Mouse (Mus musculus) MEL (cell line): ENCODE measurements around the gene Ldb1. TPM values are rescaled to one million over a fixed set of nuclear protein-coding genes. Genes with fewer than 3 reads are reported as not detected.

ENCODE experiments used
- DNase-seq: peaks from one replicate; pipeline ENCODE4 v3.0.0; 2011; ENCODE audit warnings: low read depth, low spot score
- H3K27ac ChIP-seq: 2 replicates; pipeline ENCODE4 v1.5.1; 2012; ENCODE audit warnings: low read depth, mild to moderate bottlenecking, control low read depth, low read length, moderate library complexity; ENCODE audit not compliant: control insufficient read depth
- H3K27me3 ChIP-seq, 2 experiments: fragments of 150-350 bp in 1 of 2; sonication (generic) in 1 of 2; 2 replicates each; pipeline ENCODE4 v1.6.1; 2012; ENCODE audit warnings: low read length in 2 of 2, mild to moderate bottlenecking in 2 of 2, improper control_type of control experiment in 1 of 2, moderate library complexity in 1 of 2; ENCODE audit not compliant: insufficient read depth in 2 of 2, control insufficient read depth in 1 of 2
- H3K36me3 ChIP-seq, 2 experiments: 2 replicates each; pipeline ENCODE4 v1.6.1; 2012 to 2014; ENCODE audit warnings: low read length in 2 of 2, improper control_type of control experiment in 1 of 2, inconsistent platforms in 1 of 2, mild to moderate bottlenecking in 1 of 2; ENCODE audit not compliant: insufficient read depth in 2 of 2, control insufficient read depth in 1 of 2
- H3K4me1 ChIP-seq, 2 experiments: fragments of 150-350 bp in 1 of 2; sonication (generic) in 1 of 2; 2 replicates each; pipeline ENCODE4 v1.6.1; 2012; ENCODE audit warnings: low read length in 2 of 2, improper control_type of control experiment in 1 of 2, mild to moderate bottlenecking in 1 of 2; ENCODE audit not compliant: insufficient read depth in 2 of 2, control insufficient read depth in 1 of 2
- H3K4me3 ChIP-seq, 2 experiments: fragments of 150-350 bp in 1 of 2; sonication (generic) in 1 of 2; 2 replicates each; pipeline ENCODE4 v1.5.1; 2012; ENCODE audit warnings: low read depth in 2 of 2, low read length in 2 of 2, mild to moderate bottlenecking in 2 of 2, moderate library complexity in 2 of 2, control low read depth in 1 of 2, improper control_type of control experiment in 1 of 2; ENCODE audit not compliant: control insufficient read depth in 1 of 2, insufficient read depth in 1 of 2
- H3K79me2 ChIP-seq: 2 replicates; pipeline ENCODE4 v1.6.1; 2012; ENCODE audit warnings: mild to moderate bottlenecking, low read length, moderate library complexity; ENCODE audit not compliant: control insufficient read depth, poor library complexity, insufficient read depth
- H3K9ac ChIP-seq: 2 replicates; pipeline ENCODE4 v1.6.1; 2012; ENCODE audit warnings: low read depth, mild to moderate bottlenecking, control low read depth, low read length, moderate library complexity; ENCODE audit not compliant: control insufficient read depth, poor library complexity, severe bottlenecking
- H3K9me3 ChIP-seq: fragments of 150-350 bp; sonication (generic); replicated peaks from 2 replicates; pipeline ENCODE4 v1.6.1; 2012; ENCODE audit warnings: mild to moderate bottlenecking, low read length, improper control_type of control experiment, moderate library complexity; ENCODE audit not compliant: insufficient read depth
- BHLHE40 ChIP-seq: IDR thresholded peaks from 2 replicates; pipeline ENCODE4 v1.6.1; 2012; ENCODE audit warnings: low read depth, mild to moderate bottlenecking, inconsistent platforms, low read length, improper control_type of control experiment, borderline replicate concordance
- CHD1 ChIP-seq: IDR thresholded peaks from 2 replicates; pipeline ENCODE4 v1.6.1; 2012; ENCODE audit warnings: low read depth, mild to moderate bottlenecking, inconsistent platforms, low read length, improper control_type of control experiment
- CTCF ChIP-seq, 3 experiments: IDR thresholded peaks in 2 of 3; conservative IDR thresholded peaks in 1 of 3; 2 replicates each; pipeline ENCODE4 v1.5.1; 2011 to 2012; ENCODE audit warnings: low read length in 3 of 3, low read depth in 2 of 3, mild to moderate bottlenecking in 2 of 3, improper control_type of control experiment in 1 of 3, inconsistent platforms in 1 of 3, mixed read lengths in 1 of 3, moderate library complexity in 1 of 3; ENCODE audit not compliant: control insufficient read depth in 1 of 3, insufficient read depth in 1 of 3, poor library complexity in 1 of 3, severe bottlenecking in 1 of 3
- E2F4 ChIP-seq: IDR thresholded peaks from 2 replicates; pipeline ENCODE4 v1.6.1; 2011; ENCODE audit warnings: low read depth, low read length, improper control_type of control experiment, borderline replicate concordance
- ELF1 ChIP-seq: IDR thresholded peaks from 2 replicates; pipeline ENCODE4 v1.6.1; 2014; ENCODE audit warnings: low read depth, mild to moderate bottlenecking, inconsistent platforms, low read length, improper control_type of control experiment, moderate library complexity
- GABPA ChIP-seq: IDR thresholded peaks from 2 replicates; pipeline ENCODE4 v1.6.1; 2012; ENCODE audit warnings: low read depth, mild to moderate bottlenecking, inconsistent platforms, low read length, improper control_type of control experiment, moderate library complexity
- GATA1 ChIP-seq: IDR thresholded peaks from 2 replicates; pipeline ENCODE4 v1.6.1; 2011; ENCODE audit warnings: low read depth, low read length, improper control_type of control experiment
- MAFK ChIP-seq: IDR thresholded peaks from 2 replicates; pipeline ENCODE4 v1.6.1; 2011; ENCODE audit warnings: low read depth, mild to moderate bottlenecking, low read length, improper control_type of control experiment, borderline replicate concordance
- MAX ChIP-seq: IDR thresholded peaks from 2 replicates; pipeline ENCODE4 v1.6.1; 2011; ENCODE audit warnings: low read length, improper control_type of control experiment
- MEF2A ChIP-seq: IDR thresholded peaks from 2 replicates; pipeline ENCODE4 v1.6.1; 2014; ENCODE audit warnings: low read depth, mild to moderate bottlenecking, inconsistent platforms, low read length, improper control_type of control experiment; ENCODE audit not compliant: poor library complexity, insufficient replicate concordance, severe bottlenecking; ENCODE audit errors: extremely low read depth
- MYC ChIP-seq: IDR thresholded peaks from 2 replicates; pipeline ENCODE4 v1.6.1; 2011; ENCODE audit warnings: low read depth, mild to moderate bottlenecking, low read length, improper control_type of control experiment, moderate library complexity
- NRF1 ChIP-seq: IDR thresholded peaks from 2 replicates; pipeline ENCODE4 v1.6.1; 2014; ENCODE audit warnings: low read depth, mild to moderate bottlenecking, inconsistent platforms, low read length, improper control_type of control experiment, moderate library complexity; ENCODE audit not compliant: poor library complexity, insufficient read depth, severe bottlenecking
- POLR2A ChIP-seq, 2 experiments: IDR thresholded peaks; 2 replicates each; pipeline ENCODE4 v1.6.1; 2011 to 2012; ENCODE audit warnings: low read length in 2 of 2, mild to moderate bottlenecking in 2 of 2, control low read depth in 1 of 2, improper control_type of control experiment in 1 of 2, low read depth in 1 of 2, moderate library complexity in 1 of 2; ENCODE audit not compliant: control insufficient read depth in 1 of 2, insufficient read depth in 1 of 2, poor library complexity in 1 of 2
- POLR2AphosphoS5 ChIP-seq: IDR thresholded peaks from 2 replicates; pipeline ENCODE4 v1.6.1; 2012; ENCODE audit warnings: low read depth, borderline replicate concordance, mild to moderate bottlenecking, inconsistent platforms, low read length, moderate library complexity, mixed read lengths
- RAD21 ChIP-seq: IDR thresholded peaks from 2 replicates; pipeline ENCODE4 v1.6.1; 2011; ENCODE audit warnings: mild to moderate bottlenecking, low read depth, low read length, improper control_type of control experiment
- TAL1 ChIP-seq: IDR thresholded peaks from 2 replicates; pipeline ENCODE4 v1.6.1; 2012; ENCODE audit warnings: mild to moderate bottlenecking, inconsistent platforms, low read length, moderate library complexity, mixed read lengths
- USF1 ChIP-seq: IDR thresholded peaks from 2 replicates; pipeline ENCODE4 v1.6.1; 2014; ENCODE audit warnings: low read depth, mild to moderate bottlenecking, inconsistent platforms, low read length, improper control_type of control experiment, moderate library complexity
- ZC3H11A ChIP-seq: IDR thresholded peaks from 2 replicates; pipeline ENCODE4 v1.6.1; 2012; ENCODE audit warnings: low read depth, mild to moderate bottlenecking, inconsistent platforms, low read length, improper control_type of control experiment
- ZMIZ1 ChIP-seq: IDR thresholded peaks from 2 replicates; pipeline ENCODE4 v1.6.1; 2012; ENCODE audit warnings: low read depth, mild to moderate bottlenecking, inconsistent platforms, low read length, improper control_type of control experiment, moderate library complexity
- ZNF384 ChIP-seq: IDR thresholded peaks from 2 replicates; pipeline ENCODE4 v1.6.1; 2012; ENCODE audit warnings: low read depth, mild to moderate bottlenecking, inconsistent platforms, low read length, improper control_type of control experiment
- polyA plus RNA-seq, 2 experiments: library from polyadenylated mRNA; stranded (reverse) in 1 of 2; unstranded in 1 of 2; fragments of >175 nt in 1 of 2; fragments of >200 nt in 1 of 2; gene quantifications; 2 replicates each; pipeline versions ENCODE4 v1.2.1 to v1.2.4; 2012; ENCODE audit warnings: low replicate concordance in 2 of 2, low read depth in 1 of 2; ENCODE audit not compliant: insufficient read length in 2 of 2, insufficient read depth in 1 of 2, missing spikeins in 1 of 2
- total RNA-seq: library from RNA; depleted of rRNA; stranded (reverse); fragments of 300-350 nt; gene quantifications from 2 replicates; pipeline ENCODE4 v1.2.3, GENCODE M21; 2012

The Ldb1 gene
- total and polyA plus RNA-seq, 3 experiments: 357 to 842 (median 632) TPM

- no peak overlapping the region for H3K4me3 ChIP-seq
- H3K9ac ChIP-seq: no peak overlapping the region
- peak; percentile 28 for DNase-seq
- no peaks in the 10 kb centered on the region for H3K36me3 ChIP-seq
- TF ChIP-seq TAL1 (no peak), ZNF384 (peak; percentile 29; the same call in 1 of the 2 replicates), CTCF (IDR thresholded peaks at IDR 0.05 in 2 of 3, conservative IDR thresholded peaks at IDR 0.05 in 1 of 3; ENCODE audit: control insufficient read depth in 1 of 3, insufficient read depth in 1 of 3, low read depth in 2 of 3, low read length in 3 of 3, poor library complexity in 1 of 3, severe bottlenecking in 1 of 3) (peak in 2 of 3 experiments; percentile 11 to 17; a peak in 1 of 6 replicates), RAD21 (peak; percentile 7; the same call in 1 of the 2 replicates), NRF1 (no peak)
- H3K27ac ChIP-seq: no peak overlapping the region
- H3K4me1 ChIP-seq: no peaks in the 10 kb centered on the region
- H3K79me2 ChIP-seq: no peaks in the 10 kb centered on the region
- H3K27me3 ChIP-seq: peaks cover 0 to 2% of the 10 kb centered on the region in 2 experiments; a peak in 2 of 4 replicates
- no peaks in the 10 kb centered on the region for H3K9me3 ChIP-seq
Measured at GRCm38 (mm10) chr19:46094144-46094543, 49.1 kb upstream of the Ldb1 start.

GRCm38 (mm10) chr19:46091641-46092040 is 46.6 kb upstream of the Ldb1 start:
- Histone ChIP-seq H3K27ac (no peak overlapping the region), H3K4me1 (no peaks in the 10 kb centered on the region), H3K79me2 (no peaks in the 10 kb centered on the region), H3K36me3 (no peaks in the 10 kb centered on the region), H3K9ac (no peak overlapping the region), H3K9me3 (no peaks in the 10 kb centered on the region), H3K27me3 (no peaks in the 10 kb centered on the region), H3K4me3 (no peak overlapping the region)
- no peak for DNase-seq
- no peak for TF ChIP-seq MAX
- no peak for TF ChIP-seq POLR2AphosphoS5
- no peak for TF ChIP-seq MAFK
- no peak for TF ChIP-seq BHLHE40
- no peak for TF ChIP-seq USF1
- TF ChIP-seq CHD1: no peak
- TF ChIP-seq TAL1: no peak
- no peak for TF ChIP-seq GABPA
- no peak for TF ChIP-seq MEF2A
- TF ChIP-seq POLR2A (IDR thresholded peaks at IDR 0.05; ENCODE audit: control insufficient read depth in 1 of 2, insufficient read depth in 1 of 2, low read depth in 1 of 2, low read length in 2 of 2, poor library complexity in 1 of 2): no peak
- no peak for TF ChIP-seq E2F4
- TF ChIP-seq ZMIZ1: no peak
- TF ChIP-seq NRF1: no peak
- TF ChIP-seq CTCF (IDR thresholded peaks at IDR 0.05 in 2 of 3, conservative IDR thresholded peaks at IDR 0.05 in 1 of 3; ENCODE audit: control insufficient read depth in 1 of 3, insufficient read depth in 1 of 3, low read depth in 2 of 3, low read length in 3 of 3, poor library complexity in 1 of 3, severe bottlenecking in 1 of 3): no peak
- TF ChIP-seq MYC: no peak
- TF ChIP-seq ZC3H11A: no peak
- no peak for TF ChIP-seq GATA1
- no peak for TF ChIP-seq ELF1
- TF ChIP-seq, all 39 proteins: peak for 0
